Mouse (Mus musculus): ENCODE results near the gene Ube2c. TPM values are rescaled to one million over a fixed set of nuclear protein-coding genes. Genes with fewer than 3 reads are reported as not detected.

Ube2c gene
- total RNA-seq, 2 experiments from 2014 or later: 130 to 144 TPM

- no peak for DNase-seq
Observed at GRCm38 (mm10) chr2:164823969-164824368, 54.3 kb downstream of the Ube2c start.

- no peak for DNase-seq
Observed at GRCm38 (mm10) chr2:164825521-164825920, 55.8 kb downstream of the Ube2c start.

- no peak for DNase-seq
Observed at GRCm38 (mm10) chr2:164827146-164827850, 57.6 kb downstream of the Ube2c start.

Other genes starting within 250 kb of the Ube2c start
- under 1 TPM; 0.55 to 0.77 TPM for gene Wfdc2, start 207.5 kb upstream of the Ube2c start, total RNA-seq (2021)
- gene Spint3, start 196.4 kb upstream of the Ube2c start, total RNA-seq (2021): not detected
- gene Wfdc6a, start 184.5 kb upstream of the Ube2c start, total RNA-seq (2021): not detected
- not detected for gene Eppin, start 176.3 kb upstream of the Ube2c start, total RNA-seq (2021)
- gene Wfdc6b, start 156.4 kb upstream of the Ube2c start, total RNA-seq (2021): not detected
- not detected for gene Wfdc8, start 156.3 kb upstream of the Ube2c start, total RNA-seq (2021)
- gene Wfdc16, start 131.1 kb upstream of the Ube2c start, total RNA-seq (2021): not detected
- not detected for gene Wfdc10, start 113.9 kb upstream of the Ube2c start, total RNA-seq (2021)
- gene Wfdc9, start 113.3 kb upstream of the Ube2c start, total RNA-seq (2021): not detected
- gene Wfdc11, start 95.8 kb upstream of the Ube2c start, total RNA-seq (2021): not detected
- not detected for gene Wfdc13, start 84.8 kb upstream of the Ube2c start, total RNA-seq (2021)
- not detected for gene Spint4, start 71.4 kb upstream of the Ube2c start, total RNA-seq (2021)
- gene Spint5, start 54.6 kb upstream of the Ube2c start, total RNA-seq (2021): not detected
- under 1 TPM; 0.26 to 0.27 TPM for gene Wfdc3, start 24.0 kb upstream of the Ube2c start, total RNA-seq (2021)
- gene Dnttip1, start 23.9 kb upstream of the Ube2c start, total RNA-seq (2021): 10 to 100 TPM; 41.2 to 42.0 TPM
- gene Tnnc2, start 10.1 kb downstream of the Ube2c start, total RNA-seq (2021): 10 to 100 TPM in 1 of 2 experiments, not detected in 1; 10.8 TPM
- 10 to 100 TPM; 22.9 to 24.1 TPM for gene Snx21, start 15.9 kb downstream of the Ube2c start, total RNA-seq (2021)
- gene Acot8, start 35.0 kb downstream of the Ube2c start, total RNA-seq (2021): 10 to 100 TPM; 13.1 to 13.5 TPM
- 1 to 10 TPM; 1.8 to 2.3 TPM for gene Zswim3, start 35.2 kb downstream of the Ube2c start, total RNA-seq (2021)
- 1 to 10 TPM; 5.0 to 5.8 TPM for gene Zswim1, start 52.8 kb downstream of the Ube2c start, total RNA-seq (2021)
- gene Spata25, start 58.6 kb downstream of the Ube2c start, total RNA-seq (2021): 1 to 10 TPM in 1 of 2 experiments, under 1 TPM in 1; 0.92 to 1.9 TPM
- gene Ctsa, start 63.0 kb downstream of the Ube2c start, total RNA-seq (2021): 100 to 1,000 TPM; 101 to 104 TPM
- gene Neurl2, start 63.6 kb downstream of the Ube2c start, total RNA-seq (2021): 10 to 100 TPM; 33.3 to 34.0 TPM
- 10 to 100 TPM; 13.2 to 20.5 TPM for gene Pltp, start 87.8 kb downstream of the Ube2c start, total RNA-seq (2021)
- 10 to 100 TPM; 47.0 to 48.2 TPM for gene Pcif1, start 109.4 kb downstream of the Ube2c start, total RNA-seq (2021)
- 10 to 100 TPM; 14.7 to 15.8 TPM for gene Zfp335, start 141.9 kb downstream of the Ube2c start, total RNA-seq (2021)
- gene Mmp9, start 170.9 kb downstream of the Ube2c start, total RNA-seq (2021): under 1 TPM; 0.48 to 0.63 TPM
- 1 to 10 TPM in 1 of 2 experiments, under 1 TPM in 1; 0.90 to 1.1 TPM for gene Slc12a5, start 190.9 kb downstream of the Ube2c start, total RNA-seq (2021)

All from heart, postnatal 4 days (tissue).